Mouse (Mus musculus): ENCODE measurements around the gene Itga8. TPM values are rescaled to one million over a fixed set of nuclear protein-coding genes. Genes with fewer than 3 reads are reported as not detected.

The Itga8 gene
- polyA plus RNA-seq, 1 experiment from 2014 or later = 8.3 TPM

- H3K4me1 ChIP-seq = no peaks in the 10 kb centered on the region
- WGBS = 86% methylated on average over 2 of the region's 2 CpGs
- H3K9me3 ChIP-seq = no peaks in the 10 kb centered on the region
- no peaks in the 10 kb centered on the region for H3K27me3 ChIP-seq (replicated peaks; ENCODE audit: low read depth, poor library complexity, severe bottlenecking)
- peaks cover 4% of the 10 kb centered on the region; the same call in 1 of the 2 replicates for H3K36me3 ChIP-seq (replicated peaks)
- no peak overlapping the region for H3K4me3 ChIP-seq
- DNase-seq (ENCODE audit: low spot score) = no peak
- no peak overlapping the region for H3K27ac ChIP-seq (replicated peaks)
Observed at GRCm38 (mm10) chr2:12108306-12108705, 193.4 kb downstream of the Itga8 start.

DNA sequence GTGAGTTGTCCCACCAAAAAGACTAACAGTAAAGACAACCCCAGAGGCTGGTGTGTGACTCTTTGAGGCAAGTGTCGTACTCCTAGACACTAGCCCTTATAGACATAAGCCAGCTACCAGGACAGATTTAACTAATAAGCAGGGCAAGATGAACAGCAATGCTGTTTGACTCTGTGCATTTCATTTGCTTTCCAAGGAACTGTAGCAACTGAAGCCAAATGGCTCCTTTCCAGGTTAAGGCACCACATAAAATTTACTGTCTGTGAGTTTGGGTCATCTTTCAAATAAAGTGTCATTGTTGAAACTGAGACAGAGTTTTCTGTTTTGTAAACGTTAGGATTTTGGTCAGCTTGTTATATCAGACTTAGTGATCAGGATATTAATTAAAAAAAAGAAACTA lies 194.5 kb downstream of the Itga8 start:
- H3K4me3 ChIP-seq = no peak overlapping the region
- WGBS = 79% methylated on average over 2 of the region's 2 CpGs
- H3K4me1 ChIP-seq = no peaks in the 10 kb centered on the region
- no peaks in the 10 kb centered on the region for H3K27me3 ChIP-seq (replicated peaks; ENCODE audit: low read depth, poor library complexity, severe bottlenecking)
- H3K36me3 ChIP-seq (replicated peaks) = peaks cover 4% of the 10 kb centered on the region; the same call in 1 of the 2 replicates
- H3K27ac ChIP-seq (replicated peaks) = no peak overlapping the region
- no peak for DNase-seq (ENCODE audit: low spot score)
- H3K9me3 ChIP-seq = no peaks in the 10 kb centered on the region

DNA sequence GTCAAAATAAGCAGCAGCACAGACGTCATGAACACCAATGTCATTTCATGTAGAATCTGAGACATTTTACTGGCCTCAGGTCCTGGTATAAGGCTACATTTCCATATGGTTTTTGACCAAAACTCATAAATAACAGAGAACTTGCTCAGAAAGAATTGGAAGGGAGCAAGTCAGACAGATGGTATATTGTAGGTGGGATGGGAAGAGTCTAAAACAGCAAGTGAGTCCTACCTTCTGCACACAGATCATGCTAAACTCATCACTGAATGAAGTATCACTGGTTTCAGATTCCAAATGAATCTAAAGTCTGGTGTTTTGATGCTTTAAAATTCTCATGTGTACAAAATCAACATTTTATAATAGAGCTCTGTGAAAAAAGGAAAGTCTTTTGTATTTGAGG lies 198.5 kb downstream of the Itga8 start:
- H3K9me3 ChIP-seq = 0 out of 2 replicates have a peak, but pooled peaks cover 1% of the 10 kb centered on the region
- no peak for DNase-seq (ENCODE audit: low spot score)
- H3K27ac ChIP-seq (replicated peaks) = no peak overlapping the region
- H3K4me1 ChIP-seq = no peaks in the 10 kb centered on the region
- WGBS = 85% methylated on average over 1 of the region's 1 CpGs
- H3K36me3 ChIP-seq (replicated peaks) = no peaks in the 10 kb centered on the region
- no peaks in the 10 kb centered on the region for H3K27me3 ChIP-seq (replicated peaks; ENCODE audit: low read depth, poor library complexity, severe bottlenecking)
- H3K4me3 ChIP-seq = no peak overlapping the region

- H3K27ac ChIP-seq (replicated peaks) = no peak overlapping the region; the same call in 1 of the 2 replicates
- H3K4me1 ChIP-seq = peaks cover 3% of the 10 kb centered on the region; the same call in 1 of the 2 replicates
- H3K36me3 ChIP-seq (replicated peaks) = no peaks in the 10 kb centered on the region
- H3K27me3 ChIP-seq (replicated peaks; ENCODE audit: low read depth, poor library complexity, severe bottlenecking) = no peaks in the 10 kb centered on the region
- WGBS = 47% methylated on average over 7 of the region's 7 CpGs
- H3K4me3 ChIP-seq = no peak overlapping the region
- no peaks in the 10 kb centered on the region for H3K9me3 ChIP-seq
- peak; percentile 50 for DNase-seq (ENCODE audit: low spot score)
Observed at GRCm38 (mm10) chr2:12092203-12092984, 209.3 kb downstream of the Itga8 start.

DNA sequence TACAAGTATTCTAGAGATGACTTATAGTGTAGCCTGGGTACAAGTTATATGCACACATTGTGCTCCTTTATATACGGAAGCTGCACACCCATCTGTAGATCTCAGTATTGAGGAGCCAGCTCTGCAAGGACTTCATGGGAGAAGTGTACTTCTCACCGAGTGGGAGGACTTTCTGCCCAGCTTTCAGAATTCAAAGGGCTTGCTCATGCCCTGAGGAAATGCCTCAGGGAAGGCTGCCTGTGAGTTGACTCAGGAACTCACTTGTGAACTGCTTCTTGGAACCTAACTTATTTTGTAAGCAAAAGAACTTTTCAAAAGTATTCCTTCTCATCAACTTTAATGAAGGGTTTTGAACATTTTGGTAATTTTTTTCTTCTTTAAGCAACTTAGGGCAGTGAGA lies 210.7 kb downstream of the Itga8 start:
- Histone ChIP-seq H3K4me3 (no peak overlapping the region), H3K36me3 (replicated peaks) (no peaks in the 10 kb centered on the region), H3K27ac (replicated peaks) (no peak overlapping the region), H3K9me3 (no peaks in the 10 kb centered on the region), H3K27me3 (replicated peaks; ENCODE audit: low read depth, poor library complexity, severe bottlenecking) (no peaks in the 10 kb centered on the region), H3K4me1 (peaks cover 3% of the 10 kb centered on the region; the same call in 1 of the 2 replicates)
- no peak for DNase-seq (ENCODE audit: low spot score)
- 67% methylated on average over 2 of the region's 2 CpGs for WGBS

DNA sequence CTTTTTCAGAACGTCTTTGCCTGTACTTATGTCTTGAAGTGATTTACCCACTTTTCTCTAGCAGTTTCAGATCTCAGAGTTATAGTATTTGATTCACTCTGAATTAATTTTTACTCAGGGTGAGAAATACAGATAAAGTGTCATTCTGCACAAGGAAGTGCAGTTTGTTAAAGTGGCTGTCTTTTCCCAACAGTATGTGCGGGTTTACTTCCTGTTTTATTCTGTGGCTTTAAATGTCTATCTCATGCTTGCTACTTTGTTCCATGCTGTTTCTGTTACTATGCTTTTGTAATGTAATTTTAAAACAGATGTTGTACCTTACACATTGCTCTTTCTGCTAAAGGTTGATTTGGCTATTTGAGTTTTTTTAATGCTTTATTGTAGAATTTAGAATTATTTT lies 216.2 kb downstream of the Itga8 start:
- no peak for DNase-seq (ENCODE audit: low spot score)
- 87% methylated on average over 2 of the region's 2 CpGs for WGBS

GRCm38 (mm10) chr2:12084341-12084740 lies 217.4 kb downstream of the Itga8 start:
- Histone ChIP-seq H3K4me1 (no peaks in the 10 kb centered on the region), H3K27me3 (replicated peaks; ENCODE audit: low read depth, poor library complexity, severe bottlenecking) (no peaks in the 10 kb centered on the region), H3K36me3 (replicated peaks) (no peaks in the 10 kb centered on the region), H3K9me3 (no peaks in the 10 kb centered on the region), H3K4me3 (no peak overlapping the region), H3K27ac (replicated peaks) (no peak overlapping the region)
- 87% methylated on average over 4 of the region's 4 CpGs for WGBS
- no peak for DNase-seq (ENCODE audit: low spot score)

More for the DNA sequence above, 216.2 kb downstream of the Itga8 start:
- Histone ChIP-seq H3K4me1 (no peaks in the 10 kb centered on the region), H3K36me3 (replicated peaks) (no peaks in the 10 kb centered on the region), H3K27me3 (replicated peaks; ENCODE audit: low read depth, poor library complexity, severe bottlenecking) (no peaks in the 10 kb centered on the region), H3K27ac (replicated peaks) (no peak overlapping the region), H3K9me3 (no peaks in the 10 kb centered on the region), H3K4me3 (no peak overlapping the region)

DNA sequence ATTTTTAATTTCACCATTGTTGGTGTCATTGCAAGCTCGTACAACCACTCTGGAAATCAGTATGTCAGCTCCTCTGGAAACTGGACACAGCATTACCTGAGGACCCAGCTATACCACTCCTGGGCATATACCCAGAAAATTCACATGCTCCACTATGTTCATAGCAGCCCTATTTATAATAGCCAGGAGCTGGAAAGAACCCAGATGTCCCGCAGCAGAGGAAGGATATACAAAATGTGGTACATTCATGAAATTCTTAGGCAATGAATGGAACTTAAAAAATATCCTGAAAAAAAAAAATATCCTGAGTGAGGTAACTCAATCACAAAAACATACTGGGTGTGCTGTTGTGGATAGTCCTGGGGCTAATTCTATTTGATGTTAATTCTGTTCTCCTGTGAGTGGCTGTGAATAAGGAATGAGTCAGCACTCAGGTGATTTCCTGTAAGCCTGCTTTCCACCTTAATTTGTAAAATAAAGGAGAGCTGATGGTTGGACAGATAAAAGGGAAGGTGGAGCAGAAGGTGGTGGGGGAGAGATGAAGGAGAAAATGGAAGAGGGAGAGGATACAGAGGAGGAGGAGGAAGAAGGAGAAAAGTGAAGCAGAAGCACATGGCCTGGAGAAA lies 224.3 kb downstream of the Itga8 start:
- Histone ChIP-seq H3K36me3 (replicated peaks) (no peaks in the 10 kb centered on the region), H3K4me3 (no peak overlapping the region), H3K9me3 (no peaks in the 10 kb centered on the region), H3K27ac (replicated peaks) (no peak overlapping the region), H3K4me1 (no peaks in the 10 kb centered on the region), H3K27me3 (replicated peaks; ENCODE audit: low read depth, poor library complexity, severe bottlenecking) (no peaks in the 10 kb centered on the region)
- DNase-seq (ENCODE audit: low spot score) = no peak
- WGBS = 90% methylated on average over 2 of the region's 2 CpGs

GRCm38 (mm10) chr2:12065669-12066399 lies 235.9 kb downstream of the Itga8 start:
- no peaks in the 10 kb centered on the region for H3K27me3 ChIP-seq (replicated peaks; ENCODE audit: low read depth, poor library complexity, severe bottlenecking)
- peaks cover 42% of the 10 kb centered on the region for H3K4me1 ChIP-seq
- WGBS = 23% methylated on average over 6 of the region's 6 CpGs
- DNase-seq (ENCODE audit: low spot score) = peak; percentile 79
- no peaks in the 10 kb centered on the region for H3K36me3 ChIP-seq (replicated peaks)
- no peak overlapping the region for H3K4me3 ChIP-seq
- H3K9me3 ChIP-seq = no peaks in the 10 kb centered on the region
- H3K27ac ChIP-seq (replicated peaks) = peak overlapping the region; percentile 70; the same call in 1 of the 2 replicates

DNA sequence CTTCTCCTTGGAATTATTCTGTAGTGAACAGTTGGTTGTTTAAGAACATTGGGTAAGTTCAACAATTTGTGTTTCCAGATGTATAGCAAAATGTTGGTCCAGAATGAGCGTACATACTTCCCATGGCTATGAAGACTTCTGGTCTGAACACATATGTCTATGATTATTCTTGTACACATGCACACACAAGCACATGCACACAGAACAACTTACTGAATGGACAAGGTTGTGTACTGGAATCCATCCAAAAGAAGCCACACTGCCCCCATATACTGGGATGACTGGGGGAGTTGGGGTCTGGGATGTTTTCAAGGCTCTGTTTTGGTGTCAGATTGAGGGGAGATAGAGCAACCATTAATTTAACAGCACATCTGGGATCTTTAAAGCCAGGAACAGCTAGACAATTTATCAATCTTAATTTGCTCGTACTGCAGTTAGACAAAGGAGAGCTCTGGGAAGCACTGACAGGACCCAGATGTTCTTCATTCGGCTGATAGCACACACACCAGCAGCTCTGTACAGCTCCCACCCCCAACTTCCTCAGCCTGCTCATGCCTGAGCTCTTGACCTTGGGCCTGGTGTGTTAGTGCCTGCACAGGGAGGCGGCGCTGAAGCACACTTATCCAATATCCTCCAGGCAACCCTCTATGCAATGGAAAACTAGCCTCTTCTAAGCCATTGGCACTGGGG lies 241.5 kb downstream of the Itga8 start:
- H3K27me3 ChIP-seq (replicated peaks; ENCODE audit: low read depth, poor library complexity, severe bottlenecking) = 0 out of 2 replicates have a peak, but pooled peaks cover 2% of the 10 kb centered on the region
- H3K36me3 ChIP-seq (replicated peaks) = no peaks in the 10 kb centered on the region
- peaks cover 21% of the 10 kb centered on the region for H3K4me1 ChIP-seq
- WGBS = 36% methylated on average over 5 of the region's 5 CpGs
- peak; percentile 83 for DNase-seq (ENCODE audit: low spot score)
- H3K9me3 ChIP-seq = no peaks in the 10 kb centered on the region
- H3K27ac ChIP-seq (replicated peaks) = peak overlapping the region; percentile 74
- H3K4me3 ChIP-seq = no peak overlapping the region
